Mouse (Mus musculus) heart, embryonic 10.5 days (tissue): ENCODE measurements around the gene Nme6. TPM values are rescaled to one million over a fixed set of nuclear protein-coding genes. Genes with fewer than 3 reads are reported as not detected.

Experiments used
- DNase-seq: peaks from one replicate; pipeline ENCODE4 v3.0.0-alpha.2; 2017; ENCODE audit warnings: low spot score
- H3K27ac ChIP-seq: fragments of 300-500 bp; sonication (generic); 2 replicates; pipeline ENCODE4 v1.5.1; 2016; ENCODE audit warnings: mild to moderate bottlenecking
- H3K27me3 ChIP-seq: fragments of 300-500 bp; sonication (generic); 2 replicates; pipeline ENCODE4 v1.6.1; 2016; ENCODE audit warnings: mild to moderate bottlenecking; ENCODE audit not compliant: poor library complexity, insufficient read depth, severe bottlenecking
- H3K36me3 ChIP-seq: fragments of 300-500 bp; sonication (generic); 2 replicates; pipeline ENCODE4 v1.6.1; 2016; ENCODE audit warnings: mild to moderate bottlenecking, moderate library complexity
- H3K4me1 ChIP-seq: fragments of 300-500 bp; sonication (generic); 2 replicates; pipeline ENCODE4 v1.6.1; 2016; ENCODE audit warnings: mild to moderate bottlenecking
- H3K4me3 ChIP-seq: fragments of 300-500 bp; sonication (generic); 2 replicates; pipeline ENCODE4 v1.5.1; 2016; ENCODE audit warnings: mild to moderate bottlenecking, moderate library complexity
- H3K9me3 ChIP-seq: fragments of 300-500 bp; sonication (generic); 2 replicates; pipeline ENCODE4 v1.6.1; 2016; ENCODE audit warnings: mild to moderate bottlenecking, moderate library complexity
- WGBS: fragments of 180-500 bp; shearing (Covaris S2); methylation state at CpG from one replicate; pipeline ENCODE4 v1.1.7; 2016; 5-methylcytosine and 5-hydroxymethylcytosine counted together
- polyA plus RNA-seq: library from polyadenylated mRNA; unstranded; fragments of >200 nt; fragmentation: Nextera tagmentation; extraction: Ambion mirVana; gene quantifications from 2 replicates; pipeline ENCODE4 v1.2.1, GENCODE M21; 2016

The Nme6 gene
- polyA plus RNA-seq, 1 experiment from 2014 or later: 93.4 TPM

DNA sequence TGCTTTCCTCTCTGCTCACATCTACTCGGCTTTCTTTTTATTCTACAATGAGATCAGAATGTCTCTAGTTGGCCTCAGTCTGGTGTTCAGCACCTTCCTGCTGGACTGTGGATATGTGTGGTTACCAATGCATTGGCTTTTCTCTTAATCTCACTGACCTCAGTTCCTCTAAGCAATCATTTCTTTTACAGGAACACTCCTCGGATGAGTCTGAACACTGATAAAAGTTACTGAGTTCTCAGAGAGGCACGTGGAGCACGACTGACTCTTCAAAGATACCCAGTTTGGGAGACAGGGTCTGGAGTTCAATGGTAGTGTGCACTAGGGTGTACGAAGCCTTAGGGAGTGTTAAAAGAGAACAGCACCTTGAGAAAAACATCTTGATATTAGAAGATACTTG lies 6.4 kb upstream of the Nme6 start:
- no peak overlapping the region for H3K4me3 ChIP-seq
- DNase-seq: no peak
- no peaks in the 10 kb centered on the region for H3K4me1 ChIP-seq
- peaks cover 15% of the 10 kb centered on the region for H3K36me3 ChIP-seq
- no peak overlapping the region for H3K27ac ChIP-seq
- 51% methylated on average over 5 of the region's 5 CpGs for WGBS
- no peaks in the 10 kb centered on the region for H3K27me3 ChIP-seq
- no peaks in the 10 kb centered on the region for H3K9me3 ChIP-seq

DNA sequence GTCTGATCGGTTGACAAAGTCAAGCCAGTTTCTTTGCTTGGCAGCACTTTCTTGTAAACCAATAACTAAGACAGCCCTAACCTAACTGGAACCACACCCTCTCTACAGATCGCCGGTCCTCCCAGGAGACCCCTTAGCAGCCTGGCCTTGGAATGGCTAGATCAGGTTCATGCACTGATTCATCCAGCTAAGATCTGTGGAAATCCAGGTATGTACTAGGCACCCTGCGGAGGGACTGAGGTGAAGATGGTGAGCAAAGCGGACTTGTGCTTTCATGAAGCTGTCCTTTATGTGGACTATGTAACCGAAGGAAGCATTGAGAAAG lies 501 bp downstream of the Nme6 start:
- Histone ChIP-seq H3K27me3 (no peaks in the 10 kb centered on the region), H3K4me3 (peak overlapping the region; percentile 76), H3K9me3 (no peaks in the 10 kb centered on the region), H3K27ac (peak overlapping the region; percentile 93), H3K36me3 (peaks cover 37% of the 10 kb centered on the region), H3K4me1 (peaks cover 6% of the 10 kb centered on the region)
- no peak for DNase-seq
- 8% methylated on average over 6 of the region's 6 CpGs for WGBS

DNA sequence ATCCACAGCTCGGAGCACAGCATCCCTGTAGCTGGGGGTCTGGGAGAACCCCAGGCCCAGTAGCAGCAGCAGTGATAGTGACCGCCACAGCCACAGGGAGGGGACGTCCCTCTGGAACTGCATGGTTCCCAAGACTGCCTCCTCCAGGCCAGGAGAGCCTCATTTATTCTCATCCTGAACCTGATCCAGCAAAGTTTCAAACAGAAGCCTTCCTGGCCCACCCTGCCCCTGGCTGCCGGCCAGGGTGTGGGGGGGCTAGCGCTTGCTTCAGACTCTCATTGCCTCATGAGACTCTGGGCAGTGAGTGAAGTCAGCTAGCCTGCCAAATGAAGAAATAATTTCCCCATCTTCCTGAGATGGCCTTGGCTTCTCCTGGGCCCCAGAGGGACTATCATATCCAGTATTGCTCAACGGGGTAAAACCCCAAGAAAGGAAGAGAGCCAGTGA lies 16.8 kb downstream of the Nme6 start, which contains the start of gene Camp:
Camp (minus strand) TSS at position 306 of the 447 bp plus-strand sequence.
- no peaks in the 10 kb centered on the region for H3K9me3 ChIP-seq
- H3K27me3 ChIP-seq: no peaks in the 10 kb centered on the region
- H3K27ac ChIP-seq: no peak within 1 kb of the TSS
- H3K4me1 ChIP-seq: no peaks in the 10 kb centered on the region
- WGBS: 78% methylated on average over 6 of the region's 6 CpGs
- H3K36me3 ChIP-seq: peaks cover 6% of the 10 kb centered on the region; the same call in 1 of the 2 replicates
- no peak within 1 kb of the TSS for H3K4me3 ChIP-seq
- no peak for DNase-seq

DNA sequence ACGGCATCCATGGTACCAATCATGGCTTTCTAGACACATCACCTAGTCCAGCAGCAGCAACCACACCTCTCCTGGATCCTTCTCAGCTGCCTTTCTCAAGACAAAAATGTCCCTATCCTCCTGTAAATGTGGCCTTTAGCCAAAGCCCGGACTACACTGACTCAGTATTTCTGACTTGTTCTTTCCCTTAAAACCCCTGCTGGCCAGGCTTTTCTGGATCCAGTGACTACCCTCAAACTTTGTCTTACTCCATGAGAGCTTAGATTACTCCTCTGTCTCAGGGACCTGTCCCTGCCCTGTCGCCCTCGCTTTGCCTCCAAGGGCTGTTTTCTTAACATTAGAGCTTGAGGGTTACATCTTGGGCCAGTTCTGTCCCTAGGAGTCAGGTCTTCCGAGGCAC lies 17.6 kb downstream of the Nme6 start:
- Histone ChIP-seq H3K27me3 (no peaks in the 10 kb centered on the region), H3K27ac (no peak overlapping the region), H3K9me3 (no peaks in the 10 kb centered on the region), H3K4me1 (no peaks in the 10 kb centered on the region), H3K36me3 (peaks cover 6% of the 10 kb centered on the region; the same call in 1 of the 2 replicates), H3K4me3 (no peak overlapping the region)
- WGBS: 91% methylated on average over 5 of the region's 5 CpGs
- DNase-seq: no peak

DNA sequence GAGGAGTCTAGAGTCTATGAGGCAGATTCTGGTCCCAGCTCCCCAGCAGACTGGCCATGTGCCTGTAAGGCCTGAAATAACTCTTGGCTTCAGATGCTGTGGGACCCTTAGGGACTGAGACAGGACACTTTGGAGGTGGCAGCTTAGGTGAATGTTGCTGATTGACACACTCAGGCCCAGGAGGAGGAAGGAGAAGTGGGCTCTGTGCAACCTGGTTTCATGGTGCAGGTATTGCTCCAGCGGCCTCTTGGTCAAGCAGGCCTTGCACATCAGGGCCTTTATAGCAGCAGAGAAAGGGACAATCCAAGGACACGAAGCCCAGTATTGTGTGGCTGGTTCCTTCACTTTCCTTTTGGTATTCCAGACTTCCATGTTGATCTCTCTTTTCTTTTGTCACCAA lies 21.8 kb downstream of the Nme6 start:
- Histone ChIP-seq H3K27ac (no peak overlapping the region), H3K27me3 (no peaks in the 10 kb centered on the region), H3K4me1 (peaks cover 5% of the 10 kb centered on the region), H3K36me3 (no peaks in the 10 kb centered on the region), H3K4me3 (no peak overlapping the region), H3K9me3 (no peaks in the 10 kb centered on the region)
- 82% methylated on average over 2 of the region's 2 CpGs for WGBS
- no peak for DNase-seq

DNA sequence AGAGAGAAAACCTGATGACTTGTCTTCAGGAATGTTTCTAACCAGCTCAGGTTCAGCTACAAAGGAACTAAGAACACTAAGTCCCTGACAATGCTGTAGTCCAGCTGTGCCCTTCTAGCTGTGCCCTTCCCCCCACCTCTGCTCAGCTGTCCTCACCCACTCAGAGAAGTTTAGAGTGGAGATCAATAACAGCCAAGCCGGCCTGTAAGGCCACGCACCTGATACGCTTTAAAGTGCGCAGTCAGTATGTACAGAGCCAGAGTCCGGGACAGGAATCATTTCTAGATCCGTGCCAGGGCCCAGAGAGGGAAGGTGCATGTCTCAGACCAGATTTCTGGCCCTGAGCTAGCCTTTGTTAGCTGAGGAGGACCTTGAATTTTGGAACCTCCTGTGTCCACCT lies 23.4 kb downstream of the Nme6 start:
- no peaks in the 10 kb centered on the region for H3K27me3 ChIP-seq
- 59% methylated on average over 6 of the region's 6 CpGs for WGBS
- no peaks in the 10 kb centered on the region for H3K9me3 ChIP-seq
- H3K4me3 ChIP-seq: no peak overlapping the region
- H3K36me3 ChIP-seq: no peaks in the 10 kb centered on the region
- peaks cover 5% of the 10 kb centered on the region for H3K4me1 ChIP-seq
- H3K27ac ChIP-seq: no peak overlapping the region
- no peak for DNase-seq

DNA sequence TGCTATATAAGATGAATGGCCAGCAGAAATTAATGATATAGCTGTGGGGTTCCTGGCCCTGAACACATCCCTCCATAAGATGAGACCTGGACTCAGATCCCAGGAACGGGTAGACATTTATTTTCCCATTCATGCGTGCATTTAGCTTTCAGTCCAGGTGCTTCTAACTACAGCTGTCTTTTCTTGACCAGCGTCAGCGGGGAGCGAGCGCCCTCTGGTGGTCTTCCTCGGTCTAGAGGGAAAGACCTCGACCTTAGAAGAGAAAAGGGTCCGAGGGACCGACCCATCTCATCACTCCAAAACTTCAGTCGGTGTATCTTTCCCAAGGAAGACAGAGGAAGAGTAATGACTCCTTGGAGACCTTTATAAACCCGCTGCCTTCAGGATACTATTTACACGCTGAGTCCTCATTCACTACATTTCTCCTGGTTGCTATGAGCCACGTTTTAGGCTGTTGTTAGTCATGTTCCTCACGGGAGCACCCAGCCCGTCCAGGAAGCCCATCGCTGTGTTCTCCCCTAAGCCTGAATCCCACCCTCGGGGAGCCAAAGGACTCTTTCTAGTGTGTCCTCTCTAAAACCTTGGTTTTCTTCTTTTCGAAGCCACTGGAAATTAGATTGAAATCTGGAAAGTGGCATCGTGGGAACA lies 30.0 kb downstream of the Nme6 start:
- Histone ChIP-seq H3K36me3 (no peaks in the 10 kb centered on the region), H3K27ac (no peak overlapping the region), H3K27me3 (no peaks in the 10 kb centered on the region), H3K9me3 (no peaks in the 10 kb centered on the region), H3K4me3 (peak overlapping the region; percentile 29; the same call in 1 of the 2 replicates), H3K4me1 (peaks cover 7% of the 10 kb centered on the region; the same call in 1 of the 2 replicates)
- peak; percentile 91 for DNase-seq
- WGBS: 15% methylated on average over 20 of the region's 20 CpGs

DNA sequence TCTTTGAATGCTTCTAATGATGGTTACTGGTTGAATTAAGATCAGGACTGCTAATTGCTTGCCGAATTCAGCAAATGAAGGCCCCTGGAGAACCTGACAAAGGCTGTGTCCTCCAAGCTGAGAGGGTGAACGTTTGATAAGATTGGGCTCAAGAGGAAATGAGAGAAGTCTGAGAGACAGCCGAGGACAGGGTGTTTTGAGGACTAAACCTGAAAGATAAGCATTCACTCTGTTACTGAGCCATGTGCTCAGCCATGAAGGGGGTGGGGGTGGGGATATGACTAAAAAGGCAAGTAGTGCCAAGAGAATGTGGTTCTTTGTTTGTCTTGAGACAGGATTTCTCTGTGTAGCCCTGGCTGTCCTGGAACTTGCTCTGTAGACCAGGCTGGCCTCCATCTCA lies 30.5 kb downstream of the Nme6 start:
- no peaks in the 10 kb centered on the region for H3K36me3 ChIP-seq
- peaks cover 7% of the 10 kb centered on the region; the same call in 1 of the 2 replicates for H3K4me1 ChIP-seq
- H3K4me3 ChIP-seq: no peak overlapping the region
- no peaks in the 10 kb centered on the region for H3K27me3 ChIP-seq
- no peak overlapping the region for H3K27ac ChIP-seq
- WGBS: 19% methylated on average over 3 of the region's 3 CpGs
- H3K9me3 ChIP-seq: no peaks in the 10 kb centered on the region
- no peak for DNase-seq

DNA sequence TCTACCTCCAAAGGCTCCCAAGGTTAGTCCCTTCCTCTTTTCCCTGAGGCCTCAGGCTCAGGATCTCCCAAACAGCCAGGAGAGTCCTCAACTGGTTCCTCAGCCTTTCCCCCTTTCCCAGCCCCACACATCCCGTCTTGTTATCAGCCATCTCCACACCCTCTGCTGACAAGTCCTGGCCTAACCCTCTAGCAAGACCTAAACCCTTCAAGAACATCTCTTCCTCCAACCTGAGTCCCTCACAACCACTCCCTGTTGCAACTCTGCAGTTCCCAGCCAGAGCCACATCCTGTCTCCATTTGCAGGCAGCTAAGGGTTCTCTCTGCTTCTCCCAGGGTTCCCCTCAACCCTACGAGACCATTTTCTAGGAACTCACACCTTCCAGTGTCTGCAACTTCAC lies 33.7 kb downstream of the Nme6 start:
- Histone ChIP-seq H3K27me3 (no peaks in the 10 kb centered on the region), H3K4me1 (peaks cover 14% of the 10 kb centered on the region), H3K4me3 (no peak overlapping the region), H3K27ac (no peak overlapping the region), H3K9me3 (no peaks in the 10 kb centered on the region), H3K36me3 (no peaks in the 10 kb centered on the region)
- WGBS: 40% methylated on average over 2 of the region's 2 CpGs
- no peak for DNase-seq

DNA sequence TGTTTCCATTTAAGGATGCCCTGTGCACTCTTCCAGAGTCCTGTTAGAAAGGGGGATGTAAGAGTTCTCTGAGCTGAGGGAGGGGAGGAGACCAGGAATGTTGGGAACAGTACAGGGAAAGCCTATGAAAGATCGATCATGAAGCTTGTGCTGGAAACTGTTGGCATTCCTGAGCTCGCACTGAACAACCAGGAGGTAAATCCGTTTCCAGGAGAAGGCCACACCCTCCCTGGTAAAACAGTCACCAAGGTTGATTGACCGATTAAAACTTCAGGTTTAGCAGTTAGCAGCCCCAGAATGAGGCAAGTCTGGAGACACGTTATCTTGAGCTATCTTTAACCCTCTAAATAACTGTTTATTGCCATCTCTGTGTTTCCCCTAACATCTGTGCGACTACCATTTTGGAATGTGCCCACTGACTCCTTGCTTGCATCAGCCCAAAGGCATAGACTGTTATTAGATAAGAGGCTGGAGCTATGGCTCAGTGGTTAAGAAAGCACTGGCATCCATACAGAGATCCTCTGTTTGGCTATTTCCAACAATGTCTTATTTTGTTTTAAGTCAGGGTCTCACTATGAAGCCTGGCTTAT lies 38.5 kb downstream of the Nme6 start:
- H3K27me3 ChIP-seq: no peaks in the 10 kb centered on the region
- 34% methylated on average over 6 of the region's 6 CpGs for WGBS
- H3K36me3 ChIP-seq: no peaks in the 10 kb centered on the region
- no peaks in the 10 kb centered on the region for H3K9me3 ChIP-seq
- DNase-seq: no peak
- H3K27ac ChIP-seq: peak overlapping the region; percentile 52; the same call in 1 of the 2 replicates
- peaks cover 8% of the 10 kb centered on the region for H3K4me1 ChIP-seq
- H3K4me3 ChIP-seq: no peak overlapping the region

DNA sequence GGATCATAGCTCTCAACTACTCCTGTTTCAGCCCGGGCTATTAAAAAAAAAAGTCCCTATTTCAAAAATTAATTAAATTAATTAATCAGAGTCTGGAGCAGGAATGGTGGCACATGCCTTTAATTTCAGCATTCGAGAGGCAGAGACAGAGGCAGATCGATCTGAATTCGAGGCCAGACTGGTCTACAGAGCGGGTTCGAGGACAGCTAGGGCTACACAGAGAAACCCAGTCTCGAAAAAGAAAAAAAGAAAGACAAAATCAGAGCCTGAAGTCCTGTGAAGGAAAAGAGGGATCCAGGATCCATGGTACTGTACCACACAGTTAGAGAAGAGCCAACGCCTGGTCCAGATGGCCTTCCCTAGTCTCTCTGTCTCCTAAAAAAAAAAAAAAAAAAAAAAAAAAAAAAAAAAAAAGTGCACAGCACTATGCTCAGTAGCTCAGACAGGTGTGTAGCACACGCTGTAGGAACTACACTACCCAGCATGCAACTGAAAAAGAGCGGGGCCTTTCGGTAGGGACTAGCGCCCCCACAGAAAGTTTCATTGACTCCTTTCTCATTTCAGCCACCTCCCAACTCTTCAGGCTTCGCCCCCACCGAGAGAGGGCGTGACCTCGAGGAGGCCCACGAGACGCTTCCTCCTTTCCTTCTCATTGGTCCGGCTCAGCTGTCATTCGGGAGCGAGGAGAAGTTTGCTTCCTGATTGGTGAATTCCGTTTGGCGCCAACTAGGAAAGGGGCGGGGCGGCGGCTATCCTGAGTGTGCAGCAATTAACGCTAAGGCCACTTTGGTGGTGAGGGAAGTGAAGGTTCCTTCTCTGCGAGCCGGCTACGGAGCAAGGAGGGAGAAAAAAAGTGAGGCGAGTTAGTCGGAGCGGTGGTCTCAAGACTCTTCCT lies 42.5 kb downstream of the Nme6 start, which contains the start of gene Cdc25a:
Cdc25a (plus strand) TSS at position 783 of the 895 bp plus-strand sequence.
- peaks cover 16% of the 10 kb centered on the region for H3K4me1 ChIP-seq
- DNase-seq: peak; percentile 99
- peak within 1 kb of the TSS; percentile 100 for H3K4me3 ChIP-seq
- H3K27me3 ChIP-seq: no peaks in the 10 kb centered on the region
- peaks cover 27% of the 10 kb centered on the region for H3K36me3 ChIP-seq
- 6% methylated on average over 33 of the region's 33 CpGs for WGBS
- H3K27ac ChIP-seq: peak within 1 kb of the TSS; percentile 97
- H3K9me3 ChIP-seq: no peaks in the 10 kb centered on the region

DNA sequence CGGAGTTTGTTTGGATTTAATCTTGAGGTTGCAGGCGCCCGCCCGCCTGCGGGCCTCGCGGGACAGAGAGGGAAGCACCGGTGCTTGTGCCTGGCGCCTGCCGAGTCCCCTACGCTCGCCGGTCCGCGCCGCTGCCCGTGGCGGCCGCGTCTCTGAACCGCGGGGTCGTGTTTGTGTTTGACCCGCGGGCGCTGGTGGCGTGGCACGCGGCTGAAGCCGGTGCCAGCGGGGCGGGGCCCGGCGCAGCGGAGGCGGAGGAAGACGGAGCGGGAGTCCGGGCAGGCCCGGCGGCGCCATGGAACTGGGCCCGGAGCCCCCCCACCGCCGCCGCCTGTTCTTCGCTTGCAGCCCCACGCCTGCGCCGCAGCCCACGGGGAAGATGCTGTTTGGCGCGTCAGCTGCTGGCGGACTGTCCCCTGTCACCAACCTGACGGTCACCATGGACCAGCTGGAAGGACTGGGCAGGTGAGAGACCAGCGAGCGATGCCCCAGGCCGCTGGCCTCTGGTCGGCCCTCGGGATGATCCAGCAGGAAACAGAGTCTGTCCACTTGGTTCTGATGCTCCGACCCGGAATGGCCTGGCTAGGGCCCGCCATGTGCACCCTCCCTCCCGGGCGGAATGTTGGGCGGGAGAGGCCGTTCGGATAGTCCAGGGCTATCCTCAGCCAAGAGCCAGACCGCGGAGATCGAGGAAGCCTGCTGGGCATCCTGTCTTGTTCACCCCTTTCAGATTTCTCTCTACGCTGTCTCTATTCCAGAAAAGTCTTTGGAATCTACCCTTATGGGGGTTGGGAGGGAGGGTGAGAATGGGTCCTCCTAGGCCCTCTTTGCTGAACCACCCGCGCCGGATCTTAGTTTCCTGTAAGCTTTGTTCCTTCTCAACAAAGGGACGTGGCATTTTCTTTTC lies 43.4 kb downstream of the Nme6 start:
- DNase-seq: peak; percentile 86
- H3K36me3 ChIP-seq: peaks cover 36% of the 10 kb centered on the region
- H3K27me3 ChIP-seq: no peaks in the 10 kb centered on the region
- peaks cover 12% of the 10 kb centered on the region for H3K4me1 ChIP-seq
- H3K4me3 ChIP-seq: peak overlapping the region; percentile 100
- peak overlapping the region; percentile 97 for H3K27ac ChIP-seq
- H3K9me3 ChIP-seq: no peaks in the 10 kb centered on the region
- under 1% methylated on average over 76 of the region's 76 CpGs for WGBS
